8 mouse cellular contexts compared by ENCODE assay signal in genomic region chr17:34627943-34628643, GRCm38 (mm10). TPM values are rescaled to one million over a fixed set of nuclear protein-coding genes. Genes with fewer than 3 reads are reported as not detected.
A peak's percentile ranks its signal among the peaks of the same experiment; 100 is the strongest.
DNase-seq lines count a peak whose midpoint lies in the region; ATAC-seq lines count a peak whose summit lies in the region.

Gene Ppt2, minus strand, starts transcription at chr17:34628510.

- peak within 1 kb of the TSS; percentile 71 for H3K4me3 ChIP-seq in intestine, embryonic 14.5 days (ENCODE audit: low read depth, low read length)
- peak within 1 kb of the TSS; percentile 76 for H3K4me3 ChIP-seq in limb, embryonic 12.5 days (replicated peaks)
- H3K4me3 ChIP-seq in midbrain, embryonic 15.5 days = peak within 1 kb of the TSS; percentile 71

- H3K9ac ChIP-seq in intestine, embryonic 14.5 days (ENCODE audit: low read length) = peak within 1 kb of the TSS; percentile 70
- H3K9ac ChIP-seq in limb, embryonic 12.5 days (replicated peaks) = peak within 1 kb of the TSS; percentile 73
- H3K9ac ChIP-seq in midbrain, embryonic 15.5 days = peak within 1 kb of the TSS; percentile 63

- DNase-seq in right cerebral cortex, postnatal 25 days = peak; percentile 66
- DNase-seq in right cerebral cortex, postnatal 36 days (ENCODE audit: low spot score in 2 of 2) = no peak
- peak; percentile 82 for DNase-seq in cerebellum, adult 8-10 months
- DNase-seq in gastrocnemius, postnatal 4 days (ENCODE audit: low spot score in 2 of 2) = peak in 1 of 2 experiments; percentile 56
- peak; percentile 85 for DNase-seq in intestine, embryonic 14.5 days (ENCODE audit: low spot score)
- DNase-seq in embryo, embryonic 10.5 days (ENCODE audit: low spot score) = no peak

- H3K9me3 ChIP-seq in intestine, embryonic 14.5 days (ENCODE audit: control insufficient read depth, low read length) = no peaks in the 10 kb centered on the region
- no peaks in the 10 kb centered on the region for H3K9me3 ChIP-seq in limb, embryonic 12.5 days
- no peaks in the 10 kb centered on the region for H3K9me3 ChIP-seq in midbrain, embryonic 15.5 days

- peaks cover 11% of the 10 kb centered on the region for H3K36me3 ChIP-seq in intestine, embryonic 14.5 days (ENCODE audit: control insufficient read depth, insufficient read depth, low read length)
- peaks cover 21% of the 10 kb centered on the region for H3K36me3 ChIP-seq in limb, embryonic 12.5 days
- H3K36me3 ChIP-seq in midbrain, embryonic 15.5 days (replicated peaks) = 0 out of 2 replicates have a peak, but pooled peaks cover 5% of the 10 kb centered on the region

- 0 out of 2 replicates have a peak, but pooled peaks have one; percentile 12 for ATAC-seq in intestine, embryonic 14.5 days (replicated peaks; ENCODE audit: low FRiP score, low TSS enrichment, low read depth)
- ATAC-seq in limb, embryonic 12.5 days (ENCODE audit: insufficient number of reproducible peaks, insufficient read depth, low FRiP score, low TSS enrichment, low read depth) = peak; percentile 6; the same call in 1 of the 2 replicates
- peak; percentile 9; the same call in 1 of the 2 replicates for ATAC-seq in midbrain, embryonic 15.5 days (replicated peaks)

- WGBS in intestine, embryonic 14.5 days = 2% methylated on average over 29 of the region's 29 CpGs
- 6% methylated on average over 29 of the region's 29 CpGs for WGBS in limb, embryonic 12.5 days
- 3% methylated on average over 29 of the region's 29 CpGs for WGBS in midbrain, embryonic 15.5 days

- H3K4me1 ChIP-seq in intestine, embryonic 14.5 days (replicated peaks; ENCODE audit: control insufficient read depth, insufficient read depth, low read length) = peaks cover 45% of the 10 kb centered on the region
- peaks cover 54% of the 10 kb centered on the region for H3K4me1 ChIP-seq in limb, embryonic 12.5 days (replicated peaks)
- H3K4me1 ChIP-seq in midbrain, embryonic 15.5 days = peaks cover 58% of the 10 kb centered on the region

- H3K27ac ChIP-seq in intestine, embryonic 14.5 days (ENCODE audit: low read depth) = peak within 1 kb of the TSS; percentile 95
- peak within 1 kb of the TSS; percentile 90 for H3K27ac ChIP-seq in limb, embryonic 12.5 days
- peak within 1 kb of the TSS; percentile 95 for H3K27ac ChIP-seq in midbrain, embryonic 15.5 days

- H3K4me2 ChIP-seq in intestine, embryonic 14.5 days (ENCODE audit: low read length) = peak within 1 kb of the TSS; percentile 76
- H3K4me2 ChIP-seq in limb, embryonic 12.5 days = peak within 1 kb of the TSS; percentile 87
- H3K4me2 ChIP-seq in midbrain, embryonic 15.5 days = peak within 1 kb of the TSS; percentile 89

- peaks cover 36% of the 10 kb centered on the region for H3K27me3 ChIP-seq in intestine, embryonic 14.5 days (replicated peaks; ENCODE audit: control insufficient read depth, insufficient read depth, low read length)
- peaks cover 48% of the 10 kb centered on the region for H3K27me3 ChIP-seq in limb, embryonic 12.5 days
- H3K27me3 ChIP-seq in midbrain, embryonic 15.5 days (replicated peaks) = no peaks in the 10 kb centered on the region; the same call in 1 of the 2 replicates

RNA-seq across cellular contexts. Expression of gene Ppt2, which starts in this region (rescaled TPM):
- total RNA-seq in gastrocnemius, postnatal 4 days (2021) = 10 to 100 TPM; 35.9 to 44.8 TPM
- 34.8 and 35.1 TPM in 2 replicates for polyA plus RNA-seq in intestine, embryonic 14.5 days (2014; fragmentation: Nextera tagmentation; extraction: Ambion mirVana)
- polyA plus RNA-seq in limb, embryonic 12.5 days (2016; fragmentation: Nextera tagmentation; extraction: Ambion mirVana) = 15.9 and 17.6 TPM in 2 replicates
- polyA plus RNA-seq in midbrain, embryonic 15.5 days (2015; fragmentation: Nextera tagmentation; extraction: Ambion mirVana) = 20.0 and 20.9 TPM in 2 replicates

Comparison
In these comparisons a context has a peak if more than half of its experiments do, and no peak if none do; other contexts are left out.
1. DNase-seq: peak in right cerebral cortex, postnatal 25 days (single experiment), cerebellum, adult 8-10 months (single experiment) and intestine, embryonic 14.5 days (single experiment); none in right cerebral cortex, postnatal 36 days (0 of 2) and embryo, embryonic 10.5 days (single experiment).
2. Peak in every context shown above with its lines, with median percentiles within 50 percentile points of each other: ATAC-seq, H3K27ac ChIP-seq, H3K4me2 ChIP-seq, H3K4me3 ChIP-seq and H3K9ac ChIP-seq.